Mouse (Mus musculus): ENCODE results near the gene Cdr2l. TPM values are rescaled to one million over a fixed set of nuclear protein-coding genes. Genes with fewer than 3 reads are reported as not detected.

Gene Cdr2l
- total and polyA plus RNA-seq, 3 experiments = 4.5 to 6.2 (median 4.5) TPM

DNA sequence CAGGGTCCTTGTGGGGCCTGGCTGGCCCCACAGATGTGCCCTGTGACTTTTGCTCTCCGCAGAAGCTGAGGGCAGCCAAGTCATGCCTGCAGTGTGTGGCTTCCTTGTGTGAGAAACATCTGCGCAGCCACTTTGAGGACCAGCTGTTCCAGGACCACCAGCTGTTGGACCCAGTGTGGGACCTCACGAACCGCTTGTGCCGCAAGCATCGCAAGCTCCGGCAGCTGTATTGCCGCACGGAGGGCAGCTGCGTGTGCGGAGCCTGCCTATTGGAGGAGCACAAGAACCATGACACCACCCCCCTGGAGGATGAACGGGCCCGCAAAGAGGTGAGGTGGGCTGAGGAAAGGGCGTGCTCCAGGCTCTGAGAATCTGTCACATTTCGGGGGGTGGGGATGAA, 59.7 kb downstream of the Cdr2l start:
- WGBS = 65% methylated on average over 15 of the region's 15 CpGs
- Histone ChIP-seq H3K27ac (no peak overlapping the region), H3K9ac (ENCODE audit: low read depth, low read length) (no peak overlapping the region), H3K79me2 (replicated peaks; ENCODE audit: control insufficient read depth, insufficient read depth, low read length) (no peaks in the 10 kb centered on the region), H3K4me3 (no peak overlapping the region), H3K4me1 (ENCODE audit: control insufficient read depth, insufficient read depth, low read length) (no peaks in the 10 kb centered on the region), H3K36me3 (ENCODE audit: control insufficient read depth, insufficient read depth, low read length) (no peaks in the 10 kb centered on the region), H3K27me3 (ENCODE audit: control insufficient read depth, insufficient read depth, low read length) (no peaks in the 10 kb centered on the region)
- no peak for DNase-seq
- intact Hi-C loops (cut with DNase I) = no loop called here
- no peak for TF ChIP-seq CTCF (IDR thresholded peaks at IDR 0.05)
- no peak for TF ChIP-seq EP300 (IDR thresholded peaks at IDR 0.05; ENCODE audit: insufficient read depth, low read depth, low read length)
- TF ChIP-seq POLR2A (IDR thresholded peaks at IDR 0.05; ENCODE audit: insufficient read depth, low read depth, low read length) = no peak

Other genes with a start within 250 kb of the Cdr2l start
- gene Cd300lf, start 247.9 kb upstream of the Cdr2l start, total RNA-seq (2021) = under 1 TPM; 0.11 to 0.60 TPM
- 0.38 and 1.00 TPM in 2 replicates for gene Cd300lf, start 247.9 kb upstream of the Cdr2l start, polyA plus RNA-seq (2012; rRNA removed)
- gene Slc9a3r1, start 218.6 kb upstream of the Cdr2l start, total RNA-seq (2021) = 10 to 100 TPM in 1 of 2 experiments, 1 to 10 TPM in 1; 8.1 to 10.1 TPM
- 8.9 and 9.7 TPM in 2 replicates for gene Slc9a3r1, start 218.6 kb upstream of the Cdr2l start, polyA plus RNA-seq (2012; rRNA removed)
- gene Tmem104, start 194.4 kb upstream of the Cdr2l start, total RNA-seq (2021) = 10 to 100 TPM in 1 of 2 experiments, 1 to 10 TPM in 1; 8.8 to 11.6 TPM
- 8.6 and 9.9 TPM in 2 replicates for gene Tmem104, start 194.4 kb upstream of the Cdr2l start, polyA plus RNA-seq (2012; rRNA removed)
- gene Nat9, start 194.1 kb upstream of the Cdr2l start, total RNA-seq (2021) = 10 to 100 TPM; 18.5 to 23.6 TPM
- 20.2 and 31.5 TPM in 2 replicates for gene Nat9, start 194.1 kb upstream of the Cdr2l start, polyA plus RNA-seq (2012; rRNA removed)
- gene Grin2c, start 114.7 kb upstream of the Cdr2l start, total RNA-seq (2021) = under 1 TPM; 0.25 to 0.26 TPM
- gene Grin2c, start 114.7 kb upstream of the Cdr2l start, polyA plus RNA-seq (2012; rRNA removed) = 1.6 and 2.0 TPM in 2 replicates
- gene Fdxr, start 104.9 kb upstream of the Cdr2l start, total RNA-seq (2021) = 1 to 10 TPM; 7.1 to 8.8 TPM
- gene Fdxr, start 104.9 kb upstream of the Cdr2l start, polyA plus RNA-seq (2012; rRNA removed) = 8.4 and 8.7 TPM in 2 replicates
- gene Fads6, start 84.3 kb upstream of the Cdr2l start, total RNA-seq (2021) = 1 to 10 TPM; 1.6 to 1.8 TPM
- 1.9 and 2.0 TPM in 2 replicates for gene Fads6, start 84.3 kb upstream of the Cdr2l start, polyA plus RNA-seq (2012; rRNA removed)
- gene Otop2, start 74.8 kb upstream of the Cdr2l start, total RNA-seq (2021) = not detected
- gene Otop2, start 74.8 kb upstream of the Cdr2l start, polyA plus RNA-seq (2012; rRNA removed) = not detected in 2 replicates
- under 1 TPM in 1 of 2 experiments, not detected in 1; 0.07 TPM for gene Ush1g, start 59.9 kb upstream of the Cdr2l start, total RNA-seq (2021)
- gene Ush1g, start 59.9 kb upstream of the Cdr2l start, polyA plus RNA-seq (2012; rRNA removed) = 0.10 and 0.18 TPM in 2 replicates
- not detected for gene Otop3, start 47.2 kb upstream of the Cdr2l start, total RNA-seq (2021)
- not detected in 2 replicates for gene Otop3, start 47.2 kb upstream of the Cdr2l start, polyA plus RNA-seq (2012; rRNA removed)
- gene Hid1, start 14.2 kb upstream of the Cdr2l start, total RNA-seq (2021) = 1 to 10 TPM; 3.0 to 5.1 TPM
- gene Hid1, start 14.2 kb upstream of the Cdr2l start, polyA plus RNA-seq (2012; rRNA removed) = 6.1 and 7.3 TPM in 2 replicates
- gene Mrpl58, start 21.8 kb downstream of the Cdr2l start, total RNA-seq (2021) = 100 to 1,000 TPM; 144 to 159 TPM
- gene Mrpl58, start 21.8 kb downstream of the Cdr2l start, polyA plus RNA-seq (2012; rRNA removed) = 82.7 and 104 TPM in 2 replicates
- gene Atp5h, start 38.0 kb downstream of the Cdr2l start, total RNA-seq (2021) = 1,000 to 10,000 TPM; 1,964 to 2,328 TPM
- gene Atp5h, start 38.0 kb downstream of the Cdr2l start, polyA plus RNA-seq (2012; rRNA removed) = 830 and 1,376 TPM in 2 replicates
- gene Kctd2, start 38.2 kb downstream of the Cdr2l start, total RNA-seq (2021) = 10 to 100 TPM; 26.6 to 30.0 TPM
- gene Kctd2, start 38.2 kb downstream of the Cdr2l start, polyA plus RNA-seq (2012; rRNA removed) = 22.9 and 31.9 TPM in 2 replicates
- gene Trim80, start 58.6 kb downstream of the Cdr2l start, total RNA-seq (2021) = under 1 TPM in 1 of 2 experiments, not detected in 1; 0.13 TPM
- gene Trim80, start 58.6 kb downstream of the Cdr2l start, polyA plus RNA-seq (2012; rRNA removed) = 0.33 TPM in 1 of 2 replicates, not detected in the other
- gene Slc16a5, start 80.6 kb downstream of the Cdr2l start, total RNA-seq (2021) = not detected
- gene Slc16a5, start 80.6 kb downstream of the Cdr2l start, polyA plus RNA-seq (2012; rRNA removed) = 0.06 and 0.18 TPM in 2 replicates
- 1 to 10 TPM; 1.9 to 2.7 TPM for gene Armc7, start 93.8 kb downstream of the Cdr2l start, total RNA-seq (2021)
- gene Armc7, start 93.8 kb downstream of the Cdr2l start, polyA plus RNA-seq (2012; rRNA removed) = 2.3 and 3.3 TPM in 2 replicates
- gene Nt5c, start 109.9 kb downstream of the Cdr2l start, total RNA-seq (2021) = 10 to 100 TPM; 10.9 to 12.9 TPM
- 11.7 and 12.4 TPM in 2 replicates for gene Nt5c, start 109.9 kb downstream of the Cdr2l start, polyA plus RNA-seq (2012; rRNA removed)
- gene Jpt1, start 132.5 kb downstream of the Cdr2l start, total RNA-seq (2021) = 100 to 1,000 TPM; 110 TPM
- 116 and 124 TPM in 2 replicates for gene Jpt1, start 132.5 kb downstream of the Cdr2l start, polyA plus RNA-seq (2012; rRNA removed)
- 100 to 1,000 TPM; 168 to 177 TPM for gene Sumo2, start 154.4 kb downstream of the Cdr2l start, total RNA-seq (2021)
- 64.7 and 126 TPM in 2 replicates for gene Sumo2, start 154.4 kb downstream of the Cdr2l start, polyA plus RNA-seq (2012; rRNA removed)
- gene Nup85, start 182.5 kb downstream of the Cdr2l start, total RNA-seq (2021) = 10 to 100 TPM; 19.8 to 20.2 TPM
- gene Nup85, start 182.5 kb downstream of the Cdr2l start, polyA plus RNA-seq (2012; rRNA removed) = 28.0 and 44.1 TPM in 2 replicates
- 10 to 100 TPM; 74.6 to 80.1 TPM for gene Mrps7, start 222.0 kb downstream of the Cdr2l start, total RNA-seq (2021)
- gene Mrps7, start 222.0 kb downstream of the Cdr2l start, polyA plus RNA-seq (2012; rRNA removed) = 33.9 and 40.2 TPM in 2 replicates
- gene Gga3, start 222.1 kb downstream of the Cdr2l start, total RNA-seq (2021) = 10 to 100 TPM; 16.5 to 20.3 TPM
- gene Gga3, start 222.1 kb downstream of the Cdr2l start, polyA plus RNA-seq (2012; rRNA removed) = 15.4 and 17.1 TPM in 2 replicates
- 10 to 100 TPM; 51.3 to 54.7 TPM for gene Mif4gd, start 231.1 kb downstream of the Cdr2l start, total RNA-seq (2021)
- 94.0 and 123 TPM in 2 replicates for gene Mif4gd, start 231.1 kb downstream of the Cdr2l start, polyA plus RNA-seq (2012; rRNA removed)
- gene Slc25a19, start 246.4 kb downstream of the Cdr2l start, total RNA-seq (2021) = 10 to 100 TPM; 32.9 to 40.7 TPM
- gene Slc25a19, start 246.4 kb downstream of the Cdr2l start, polyA plus RNA-seq (2012; rRNA removed) = 97.1 and 106 TPM in 2 replicates

Measured in heart, adult 2 months (tissue).